Mouse (Mus musculus): ENCODE data around the gene Fbxw5. TPM values are rescaled to one million over a fixed set of nuclear protein-coding genes. Genes with fewer than 3 reads are reported as not detected.

The Fbxw5 gene
- total and polyA plus RNA-seq, 3 experiments: 29.2 to 65.6 TPM; not detected in 1

- Histone ChIP-seq H3K79me2 (ENCODE audit: control insufficient read depth, insufficient read depth, low read length, poor library complexity) (peaks cover 8% of the 10 kb centered on the region; the same call in 1 of the 2 replicates), H3K27ac (ENCODE audit: control insufficient read depth, low read depth, low read length) (no peak overlapping the region), H3K9ac (ENCODE audit: control insufficient read depth, low read depth, low read length, poor library complexity, severe bottlenecking) (no peak overlapping the region), H3K27me3 (ENCODE audit: control insufficient read depth in 1 of 2, insufficient read depth in 2 of 2, low read length in 2 of 2) (no peaks in the 10 kb centered on the region), H3K4me3 (ENCODE audit: control insufficient read depth in 1 of 2, insufficient read depth in 1 of 2, low read depth in 2 of 2, low read length in 2 of 2) (no peak overlapping the region), H3K4me1 (ENCODE audit: control insufficient read depth in 1 of 2, insufficient read depth in 2 of 2, low read length in 2 of 2) (peaks cover 4 to 11% of the 10 kb centered on the region in 2 experiments; a peak in 3 of 4 replicates), H3K36me3 (ENCODE audit: control insufficient read depth in 1 of 2, insufficient read depth in 2 of 2, low read length in 2 of 2) (no peaks in the 10 kb centered on the region), H3K9me3 (replicated peaks; ENCODE audit: insufficient read depth, low read length) (no peaks in the 10 kb centered on the region)
- TF ChIP-seq RAD21 (IDR thresholded peaks at IDR 0.05; ENCODE audit: low read depth, low read length) (no peak), TAL1 (IDR thresholded peaks at IDR 0.05; ENCODE audit: low read length) (no peak)
- no peak for DNase-seq (ENCODE audit: low read depth, low spot score)
These were observed 41.6 kb upstream of the Fbxw5 start for GRCm38 (mm10) chr2:25458911-25459310.

- Histone ChIP-seq H3K4me1 (ENCODE audit: control insufficient read depth in 1 of 2, insufficient read depth in 2 of 2, low read length in 2 of 2) (peaks cover 4 to 11% of the 10 kb centered on the region in 2 experiments; a peak in 3 of 4 replicates), H3K79me2 (ENCODE audit: control insufficient read depth, insufficient read depth, low read length, poor library complexity) (peaks cover 8% of the 10 kb centered on the region; the same call in 1 of the 2 replicates), H3K9ac (ENCODE audit: control insufficient read depth, low read depth, low read length, poor library complexity, severe bottlenecking) (peak overlapping the region; percentile 79), H3K9me3 (replicated peaks; ENCODE audit: insufficient read depth, low read length) (no peaks in the 10 kb centered on the region), H3K27ac (ENCODE audit: control insufficient read depth, low read depth, low read length) (peak overlapping the region; percentile 83), H3K27me3 (ENCODE audit: control insufficient read depth in 1 of 2, insufficient read depth in 2 of 2, low read length in 2 of 2) (no peaks in the 10 kb centered on the region), H3K36me3 (ENCODE audit: control insufficient read depth in 1 of 2, insufficient read depth in 2 of 2, low read length in 2 of 2) (no peaks in the 10 kb centered on the region), H3K4me3 (ENCODE audit: control insufficient read depth in 1 of 2, insufficient read depth in 1 of 2, low read depth in 2 of 2, low read length in 2 of 2) (peak overlapping the region; percentile 77 to 84)
- TF ChIP-seq UBTF (IDR thresholded peaks at IDR 0.05; ENCODE audit: borderline replicate concordance, insufficient read depth, low read depth, low read length): no peak
- TF ChIP-seq MXI1 (IDR thresholded peaks at IDR 0.05; ENCODE audit: low read depth, low read length): no peak
- no peak for TF ChIP-seq MYC (IDR thresholded peaks at IDR 0.05; ENCODE audit: low read depth, low read length)
- DNase-seq (ENCODE audit: low read depth, low spot score): peak; percentile 56
These were observed 40.4 kb upstream of the Fbxw5 start for GRCm38 (mm10) chr2:25460135-25460534.

- H3K9ac ChIP-seq (ENCODE audit: control insufficient read depth, low read depth, low read length, poor library complexity, severe bottlenecking): peak within 1 kb of the TSS; percentile 79
- peaks cover 4 to 11% of the 10 kb centered on the region in 2 experiments; a peak in 3 of 4 replicates for H3K4me1 ChIP-seq (ENCODE audit: control insufficient read depth in 1 of 2, insufficient read depth in 2 of 2, low read length in 2 of 2)
- H3K79me2 ChIP-seq (ENCODE audit: control insufficient read depth, insufficient read depth, low read length, poor library complexity): peaks cover 8% of the 10 kb centered on the region; the same call in 1 of the 2 replicates
- no peaks in the 10 kb centered on the region for H3K36me3 ChIP-seq (ENCODE audit: control insufficient read depth in 1 of 2, insufficient read depth in 2 of 2, low read length in 2 of 2)
- no peaks in the 10 kb centered on the region for H3K27me3 ChIP-seq (ENCODE audit: control insufficient read depth in 1 of 2, insufficient read depth in 2 of 2, low read length in 2 of 2)
- H3K4me3 ChIP-seq (ENCODE audit: control insufficient read depth in 1 of 2, insufficient read depth in 1 of 2, low read depth in 2 of 2, low read length in 2 of 2): peak within 1 kb of the TSS; percentile 77 to 84
- H3K27ac ChIP-seq (ENCODE audit: control insufficient read depth, low read depth, low read length): peak within 1 kb of the TSS; percentile 83
- H3K9me3 ChIP-seq (replicated peaks; ENCODE audit: insufficient read depth, low read length): no peaks in the 10 kb centered on the region
- DNase-seq (ENCODE audit: low read depth, low spot score): peak; percentile 100
- TF ChIP-seq CHD2 (IDR thresholded peaks at IDR 0.05; ENCODE audit: low read length) (no peak), KAT2A (conservative IDR thresholded peaks at IDR 0.05; ENCODE audit: low read depth, low read length) (no peak), E2F4 (IDR thresholded peaks at IDR 0.05; ENCODE audit: borderline replicate concordance, low read depth, low read length) (no peak), USF2 (IDR thresholded peaks at IDR 0.05; ENCODE audit: borderline replicate concordance in 1 of 2, insufficient read depth in 1 of 2, low read depth in 1 of 2, low read length in 2 of 2) (no peak), ZMIZ1 (IDR thresholded peaks at IDR 0.05; ENCODE audit: low read depth, low read length) (peak; percentile 85), RAD21 (IDR thresholded peaks at IDR 0.05; ENCODE audit: low read depth, low read length) (no peak), ETS1 (IDR thresholded peaks at IDR 0.05; ENCODE audit: low read depth, low read length) (peak; percentile 50; the same call in 1 of the 2 replicates), ZC3H11A (IDR thresholded peaks at IDR 0.05; ENCODE audit: low read depth, low read length) (no peak), MYC (IDR thresholded peaks at IDR 0.05; ENCODE audit: low read depth, low read length) (peak; percentile 48; the same call in 1 of the 2 replicates), HCFC1 (IDR thresholded peaks at IDR 0.05; ENCODE audit: low read depth, low read length) (peak; percentile 82), POLR2AphosphoS2 (IDR thresholded peaks at IDR 0.05; ENCODE audit: low read length) (peak; percentile 79), MAZ (IDR thresholded peaks at IDR 0.05; ENCODE audit: low read depth, low read length) (0 out of 2 replicates have a peak, but pooled peaks have one; percentile 40), TCF12 (IDR thresholded peaks at IDR 0.05; ENCODE audit: low read depth, low read length) (no peak; the same call in 1 of the 2 replicates), BHLHE40 (IDR thresholded peaks at IDR 0.05; ENCODE audit: borderline replicate concordance, low read depth, low read length) (peak; percentile 23; the same call in 1 of the 2 replicates), GATA1 (IDR thresholded peaks at IDR 0.05; ENCODE audit: low read depth, low read length) (no peak), NRF1 (IDR thresholded peaks at IDR 0.05; ENCODE audit: insufficient read depth, low read depth, low read length, poor library complexity, severe bottlenecking) (peak; percentile 77), USF1 (IDR thresholded peaks at IDR 0.05; ENCODE audit: low read depth, low read length) (peak; percentile 73; the same call in 1 of the 2 replicates), JUND (IDR thresholded peaks at IDR 0.05; ENCODE audit: low read depth, low read length) (no peak), MAX (IDR thresholded peaks at IDR 0.05; ENCODE audit: low read length) (peak; percentile 74), POLR2A (IDR thresholded peaks at IDR 0.05; ENCODE audit: control insufficient read depth in 1 of 2, insufficient read depth in 1 of 2, low read depth in 1 of 2, low read length in 2 of 2, poor library complexity in 1 of 2) (peak; percentile 87 to 89)
These were observed 39.8 kb upstream of the Fbxw5 start, which contains the start of gene Paxx for GRCm38 (mm10) chr2:25460551-25461309. Gene Paxx, minus strand, starts transcription at chr2:25461094.
